Mouse (Mus musculus) liver, embryonic 14.5 days (tissue): Measurements from ENCODE around the gene Coq5. TPM values are rescaled to one million over a fixed set of nuclear protein-coding genes. Genes with fewer than 3 reads are reported as not detected.

Source experiments
- ATAC-seq: fragments of 200-750 bp; cut with Nextera tagmentation; 2 replicates; pipeline ENCODE4 v1.8.0; 2017; ENCODE audit warnings: moderate number of reproducible peaks, mild to moderate bottlenecking, moderate library complexity; ENCODE audit not compliant: insufficient read depth
- DNase-seq, 3 experiments: peaks; one replicate each; pipeline ENCODE4 v3.0.0-alpha.2; 2012 to 2013; ENCODE audit warnings: low read depth in 3 of 3, low spot score in 3 of 3
- H3K27ac ChIP-seq: fragments of 300-500 bp; sonication (generic); 2 replicates; pipeline ENCODE4 v1.5.1; 2014; ENCODE audit warnings: moderate library complexity, mild to moderate bottlenecking, control low read depth, inconsistent platforms
- H3K27me3 ChIP-seq: fragments of 300-500 bp; sonication (generic); 2 replicates; pipeline ENCODE4 v1.6.1; 2014; ENCODE audit warnings: mild to moderate bottlenecking, low read length, moderate library complexity; ENCODE audit not compliant: control insufficient read depth, insufficient read depth
- H3K36me3 ChIP-seq: fragments of 300-500 bp; sonication (generic); replicated peaks from 2 replicates; pipeline ENCODE4 v1.6.1; 2014; ENCODE audit warnings: low read depth; ENCODE audit not compliant: control insufficient read depth, insufficient read depth
- H3K4me1 ChIP-seq, 2 experiments: fragments of 200-500 bp in 1 of 2; fragments of 300-500 bp in 1 of 2; sonication (generic) in 1 of 2; replicated peaks; 2 replicates each; pipeline ENCODE4 v1.6.1; 2012 to 2014; ENCODE audit warnings: antibody characterized with exemption in 1 of 2, inconsistent platforms in 1 of 2, low read length in 1 of 2; ENCODE audit not compliant: control insufficient read depth in 2 of 2, insufficient read depth in 2 of 2
- H3K4me2 ChIP-seq: fragments of 300-500 bp; sonication (generic); 2 replicates; pipeline ENCODE4 v1.6.1; 2014; ENCODE audit warnings: low read depth, mild to moderate bottlenecking, control low read depth, moderate library complexity
- H3K4me3 ChIP-seq, 2 experiments: fragments of 200-500 bp in 1 of 2; fragments of 300-500 bp in 1 of 2; sonication (generic) in 1 of 2; 2 replicates each; pipeline ENCODE4 v1.5.1; 2012 to 2014; ENCODE audit warnings: low read depth in 2 of 2, low read length in 2 of 2, mild to moderate bottlenecking in 2 of 2, control low read depth in 1 of 2, inconsistent platforms in 1 of 2, moderate library complexity in 1 of 2; ENCODE audit not compliant: insufficient read depth in 1 of 2
- H3K9ac ChIP-seq: fragments of 300-500 bp; sonication (generic); replicated peaks from 2 replicates; pipeline ENCODE4 v1.6.1; 2014; ENCODE audit warnings: mild to moderate bottlenecking, control low read depth, moderate library complexity
- H3K9me3 ChIP-seq: fragments of 300-500 bp; sonication (generic); 2 replicates; pipeline ENCODE4 v1.6.1; 2016; ENCODE audit warnings: low read length, mixed read lengths; ENCODE audit not compliant: control insufficient read depth
- CTCF ChIP-seq: IDR thresholded peaks from 2 replicates; pipeline ENCODE4 v1.5.1; 2016; ENCODE audit warnings: antibody characterized with exemption, low read depth, control low read depth
- EP300 ChIP-seq: IDR thresholded peaks from 2 replicates; pipeline ENCODE4 v1.6.1; 2016; ENCODE audit warnings: antibody characterized with exemption, low read depth
- WGBS: fragments of 180-500 bp; shearing (Covaris S2); extraction: QIAGEN DNeasy Blood & Tissue Kit; methylation state at CpG from one replicate; pipeline ENCODE4 v1.1.7; 2014; ENCODE audit not compliant: insufficient replicate concordance; 5-methylcytosine and 5-hydroxymethylcytosine counted together
- polyA plus RNA-seq, 2 experiments: library from polyadenylated mRNA; depleted of rRNA in 1 of 2; stranded (reverse) in 1 of 2; unstranded in 1 of 2; fragments of >200 nt; fragmentation: Nextera tagmentation in 1 of 2; extraction: Ambion mirVana in 1 of 2; gene quantifications; 2 replicates each; pipeline versions ENCODE4 v1.2.1 to v1.2.3; 2012 to 2014

Coq5 gene
- polyA plus RNA-seq, 2 experiments = 10.3 to 28.4 TPM

DNA sequence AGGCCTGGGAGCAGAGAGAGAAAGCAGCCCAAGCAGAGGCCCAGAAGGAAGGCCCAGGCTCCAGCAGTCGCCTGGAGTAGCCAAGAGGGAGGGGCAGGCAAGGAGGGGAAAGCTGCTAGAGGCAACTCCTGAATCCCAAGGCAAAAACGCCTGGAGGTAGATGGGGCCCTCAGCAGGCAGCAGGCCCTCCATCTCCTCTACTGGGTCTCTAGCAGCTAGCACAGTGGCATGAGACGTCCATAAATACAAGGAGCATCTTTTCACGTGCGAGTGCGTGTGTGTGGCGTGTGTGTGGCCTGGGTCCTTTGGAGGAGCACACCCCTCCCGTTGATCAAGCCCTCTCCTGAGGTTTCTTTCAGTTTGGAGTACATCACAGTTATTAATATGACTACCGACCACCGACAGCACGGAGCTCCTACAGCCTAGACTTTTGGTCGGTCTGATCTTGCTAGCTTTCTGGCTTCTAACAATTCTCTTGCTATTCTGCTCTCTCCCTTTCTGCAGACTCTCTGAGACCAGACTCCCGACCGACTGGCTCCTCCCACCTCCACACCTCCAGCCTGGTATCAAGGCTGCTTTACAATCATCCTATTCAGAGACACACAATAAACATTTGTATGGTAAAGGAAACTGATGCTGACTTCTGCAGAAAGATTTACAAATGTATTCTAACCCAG lies 37.6 kb downstream of the Coq5 start:
- TF ChIP-seq EP300 = no peak
- Histone ChIP-seq H3K9ac (no peak overlapping the region), H3K27ac (no peak overlapping the region), H3K36me3 (no peaks in the 10 kb centered on the region), H3K27me3 (no peaks in the 10 kb centered on the region), H3K4me1 (peaks cover 27 to 43% of the 10 kb centered on the region in 2 experiments), H3K9me3 (no peaks in the 10 kb centered on the region), H3K4me3 (no peak overlapping the region), H3K4me2 (no peak overlapping the region)
- DNase-seq (no peak), ATAC-seq (no peak)
- 29% methylated on average over 14 of the region's 14 CpGs for WGBS

- no peaks in the 10 kb centered on the region for H3K9me3 ChIP-seq
- DNase-seq = no peak
- H3K9ac ChIP-seq = no peak overlapping the region
- H3K4me3 ChIP-seq = no peak overlapping the region
- no peak for ATAC-seq
- no peaks in the 10 kb centered on the region for H3K36me3 ChIP-seq
- WGBS = 12% methylated on average over 10 of the region's 10 CpGs
- no peak overlapping the region for H3K4me2 ChIP-seq
- no peak overlapping the region for H3K27ac ChIP-seq
- H3K4me1 ChIP-seq = peaks cover 20 to 37% of the 10 kb centered on the region in 2 experiments
- TF ChIP-seq CTCF (no peak), EP300 (no peak)
- H3K27me3 ChIP-seq = no peaks in the 10 kb centered on the region
Observed at GRCm38 (mm10) chr5:115317645-115318328, 38.3 kb downstream of the Coq5 start.

GRCm38 (mm10) chr5:115319004-115319940 lies 39.8 kb downstream of the Coq5 start:
- H3K9me3 ChIP-seq = no peaks in the 10 kb centered on the region
- no peaks in the 10 kb centered on the region for H3K27me3 ChIP-seq
- H3K27ac ChIP-seq = peak overlapping the region; percentile 23
- ATAC-seq (peak; percentile 68), DNase-seq (peak in 1 of 3 experiments; percentile 58)
- TF ChIP-seq CTCF (peak; percentile 74), EP300 (no peak)
- H3K4me3 ChIP-seq = peak overlapping the region; percentile 52 to 62
- H3K4me2 ChIP-seq = peak overlapping the region; percentile 88
- H3K36me3 ChIP-seq = no peaks in the 10 kb centered on the region
- H3K4me1 ChIP-seq = peaks cover 8 to 25% of the 10 kb centered on the region in 2 experiments
- 2% methylated on average over 22 of the region's 22 CpGs for WGBS
- peak overlapping the region; percentile 67 for H3K9ac ChIP-seq

- TF ChIP-seq CTCF (0 out of 2 replicates have a peak, but pooled peaks have one; percentile 17), EP300 (no peak)
- Histone ChIP-seq H3K27me3 (no peaks in the 10 kb centered on the region), H3K9me3 (no peaks in the 10 kb centered on the region), H3K9ac (peak overlapping the region; percentile 97), H3K4me2 (peak overlapping the region; percentile 93), H3K36me3 (peaks cover 22% of the 10 kb centered on the region), H3K27ac (peak overlapping the region; percentile 92), H3K4me3 (peak overlapping the region; percentile 90 to 93), H3K4me1 (peaks cover 21 to 24% of the 10 kb centered on the region in 2 experiments)
- WGBS = 9% methylated on average over 11 of the region's 11 CpGs
- DNase-seq (peak in 1 of 3 experiments; percentile 61), ATAC-seq (peak; percentile 81)
Observed at GRCm38 (mm10) chr5:115326256-115326831, 46.9 kb downstream of the Coq5 start.
